Mouse (Mus musculus): ENCODE results near the gene Gm17387. TPM values are rescaled to one million over a fixed set of nuclear protein-coding genes. Genes with fewer than 3 reads are reported as not detected.
A peak's percentile ranks its signal among the peaks of the same experiment; 100 is the strongest.

Gm17387 gene
- polyA plus RNA-seq, 1 experiment from 2014 or later: not detected

DNA sequence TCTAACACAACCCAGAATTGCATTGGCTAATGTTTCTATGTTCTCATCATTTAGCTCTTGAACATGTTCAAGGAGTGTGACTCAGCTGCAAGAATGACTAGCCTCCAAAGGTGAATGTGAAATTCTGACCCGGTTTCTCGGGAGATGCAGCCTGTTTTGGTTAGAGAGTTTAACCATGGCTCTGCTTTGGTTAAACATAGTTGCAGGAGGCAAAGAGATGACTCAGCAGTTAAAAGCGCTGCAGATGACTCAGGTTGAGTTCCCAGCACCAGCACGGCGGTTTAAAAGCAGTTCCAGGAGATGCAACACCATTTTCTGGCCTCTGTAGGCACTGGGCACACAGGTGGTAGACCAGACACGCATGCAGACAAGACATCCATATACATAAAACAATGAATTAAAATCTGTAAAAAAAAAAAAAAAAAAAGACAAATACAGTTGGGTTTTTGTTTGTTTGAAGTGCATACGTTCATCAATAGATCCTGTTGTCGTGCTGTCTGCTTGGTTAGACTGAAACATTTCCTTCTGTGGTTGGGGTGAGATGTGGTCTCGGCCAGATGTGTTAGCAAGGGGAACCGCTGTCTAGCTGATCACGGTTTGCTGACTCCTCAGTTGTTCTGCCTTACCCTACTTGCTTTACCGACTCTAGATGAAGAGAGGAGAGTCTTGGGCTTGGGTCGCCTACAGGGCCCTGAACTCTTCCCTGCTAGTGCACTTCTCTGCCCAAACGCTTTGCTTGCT, 29.8 kb downstream of the Gm17387 start:
- Histone ChIP-seq H3K27ac (no peak overlapping the region), H3K4me3 (no peak overlapping the region), H3K4me1 (replicated peaks) (peaks cover 35% of the 10 kb centered on the region), H3K36me3 (peaks cover 37% of the 10 kb centered on the region), H3K27me3 (ENCODE audit: insufficient read depth, poor library complexity, severe bottlenecking) (peaks cover 8% of the 10 kb centered on the region; the same call in 1 of the 2 replicates), H3K9me3 (no peaks in the 10 kb centered on the region)
- 91% methylated on average over 14 of the region's 14 CpGs for WGBS
- no peak for DNase-seq (ENCODE audit: low spot score)

DNA sequence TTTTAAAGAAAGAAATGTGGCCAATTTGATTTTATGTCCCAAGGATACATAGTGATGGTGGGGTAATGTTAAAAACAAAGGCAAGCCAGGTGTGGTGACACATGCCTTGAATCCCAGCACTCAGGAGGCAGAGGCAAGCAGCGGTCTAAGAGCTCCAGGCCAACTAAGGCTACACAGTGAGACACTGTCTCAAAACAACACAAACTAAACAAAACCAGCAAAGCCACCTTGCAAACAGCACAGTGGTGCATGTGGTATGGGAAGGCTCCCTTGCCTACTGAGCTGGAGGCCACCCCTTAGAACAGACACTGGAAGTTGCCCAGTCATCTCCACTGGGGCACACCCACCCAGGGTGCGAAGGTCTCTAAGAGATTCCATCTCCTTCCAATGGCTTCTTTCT, 31.0 kb downstream of the Gm17387 start:
- WGBS: 76% methylated on average over 2 of the region's 2 CpGs
- H3K27ac ChIP-seq: peak overlapping the region; percentile 98

DNA sequence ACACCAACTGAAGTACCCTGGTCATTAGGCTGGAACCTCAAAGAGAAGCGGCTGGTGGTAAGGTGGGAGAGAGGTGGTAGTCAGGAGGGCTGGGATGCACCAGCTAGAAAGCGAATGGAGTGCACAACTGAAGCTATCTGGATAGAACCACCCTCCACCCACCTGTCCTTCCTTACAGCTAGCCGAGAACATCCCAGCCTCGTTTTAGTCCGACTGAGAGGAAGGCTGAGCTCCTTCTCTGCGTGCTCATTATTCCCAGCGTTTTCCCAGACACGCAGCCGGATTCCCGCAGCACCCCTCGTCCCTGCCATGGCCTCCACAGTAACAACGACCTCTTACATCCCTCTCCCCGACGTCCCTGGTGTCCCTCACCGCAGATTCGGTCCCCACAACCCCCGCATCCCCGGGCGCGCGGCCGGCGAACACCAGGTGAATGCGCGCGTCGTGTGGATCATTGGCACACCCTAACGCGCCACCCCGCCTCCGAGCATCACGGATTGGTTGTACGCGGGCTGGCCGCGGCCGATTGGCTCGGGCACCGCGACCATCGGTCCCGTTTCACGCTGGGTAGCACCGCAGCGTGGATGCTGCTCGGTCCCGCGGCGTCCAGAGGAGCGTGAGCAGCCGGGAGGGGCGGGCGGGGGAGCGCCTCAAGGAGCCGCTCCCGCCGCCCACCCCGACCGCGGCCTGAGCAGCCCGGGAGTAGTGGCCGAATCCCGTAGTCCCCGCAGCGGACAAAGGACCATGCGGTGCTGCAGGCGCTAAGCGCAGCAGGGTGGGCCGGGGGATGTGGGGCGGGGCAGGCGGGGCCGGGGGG, 31.7 kb downstream of the Gm17387 start, which contains the start of gene B4galnt4:
Gene B4galnt4 (plus strand): TSS at position 679 of the 817 bp plus-strand sequence.
- DNase-seq (ENCODE audit: low spot score): peak; percentile 89
- peaks cover 8% of the 10 kb centered on the region; the same call in 1 of the 2 replicates for H3K27me3 ChIP-seq (ENCODE audit: insufficient read depth, poor library complexity, severe bottlenecking)
- under 1% methylated on average over 72 of the region's 72 CpGs for WGBS
- H3K4me3 ChIP-seq: peak within 1 kb of the TSS; percentile 84
- H3K36me3 ChIP-seq: peaks cover 55% of the 10 kb centered on the region
- H3K4me1 ChIP-seq (replicated peaks): peaks cover 35% of the 10 kb centered on the region
- no peaks in the 10 kb centered on the region for H3K9me3 ChIP-seq
- H3K27ac ChIP-seq: peak within 1 kb of the TSS; percentile 98

More for the DNA sequence above, 31.0 kb downstream of the Gm17387 start:
- no peaks in the 10 kb centered on the region for H3K9me3 ChIP-seq
- H3K4me1 ChIP-seq (replicated peaks): peaks cover 35% of the 10 kb centered on the region
- peak overlapping the region; percentile 84 for H3K4me3 ChIP-seq
- DNase-seq (ENCODE audit: low spot score): no peak
- peaks cover 48% of the 10 kb centered on the region for H3K36me3 ChIP-seq
- peaks cover 8% of the 10 kb centered on the region; the same call in 1 of the 2 replicates for H3K27me3 ChIP-seq (ENCODE audit: insufficient read depth, poor library complexity, severe bottlenecking)

DNA sequence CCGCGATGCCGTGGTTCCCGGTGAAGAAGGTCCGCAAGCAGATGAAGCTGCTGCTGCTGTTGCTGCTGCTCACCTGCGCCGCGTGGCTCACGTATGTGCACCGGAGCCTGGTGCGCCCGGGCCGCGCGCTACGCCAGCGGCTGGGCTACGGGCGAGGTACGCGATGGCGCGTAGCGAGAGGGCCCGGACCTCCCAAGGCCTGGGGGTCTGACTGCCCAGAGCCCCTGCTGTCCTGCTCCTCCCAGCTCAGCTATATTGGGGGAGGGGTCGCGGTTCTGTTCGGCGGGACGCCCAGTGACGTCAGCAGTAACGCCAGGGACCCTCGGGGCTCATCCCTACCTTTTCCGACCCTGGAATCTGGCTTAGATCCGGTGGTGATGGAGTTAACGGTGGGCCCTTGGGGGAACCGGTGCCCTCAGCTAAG, 32.4 kb downstream of the Gm17387 start:
- Histone ChIP-seq H3K9me3 (no peaks in the 10 kb centered on the region), H3K27ac (peak overlapping the region; percentile 98), H3K4me1 (replicated peaks) (peaks cover 35% of the 10 kb centered on the region), H3K4me3 (peak overlapping the region; percentile 84), H3K27me3 (ENCODE audit: insufficient read depth, poor library complexity, severe bottlenecking) (peaks cover 8% of the 10 kb centered on the region; the same call in 1 of the 2 replicates), H3K36me3 (peaks cover 55% of the 10 kb centered on the region)
- peak; percentile 59 for DNase-seq (ENCODE audit: low spot score)
- under 1% methylated on average over 37 of the region's 37 CpGs for WGBS

DNA sequence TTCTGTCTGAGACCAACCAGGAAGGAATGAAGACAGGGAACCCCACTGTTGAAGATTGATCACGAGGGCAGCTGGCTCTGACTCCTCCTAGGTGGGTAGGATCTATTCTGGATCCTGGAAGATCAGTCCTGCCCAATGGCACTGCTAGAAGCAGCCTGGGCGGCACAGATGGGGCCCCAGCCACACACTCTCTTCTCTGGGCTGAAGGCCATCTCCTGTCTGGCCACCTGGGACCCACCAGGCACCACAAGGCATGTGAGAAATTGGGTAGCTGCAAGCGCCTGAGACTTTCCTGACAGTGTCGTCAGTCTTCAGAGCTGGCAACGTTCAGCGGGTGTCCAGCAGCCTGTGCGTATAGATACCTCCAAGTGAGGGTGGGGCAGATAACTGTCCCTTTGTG, 33.6 kb downstream of the Gm17387 start:
- Histone ChIP-seq H3K4me1 (replicated peaks) (peaks cover 35% of the 10 kb centered on the region), H3K9me3 (no peaks in the 10 kb centered on the region), H3K27ac (peak overlapping the region; percentile 35; the same call in 1 of the 2 replicates), H3K36me3 (peaks cover 59% of the 10 kb centered on the region), H3K4me3 (peak overlapping the region; percentile 84; the same call in 1 of the 2 replicates), H3K27me3 (ENCODE audit: insufficient read depth, poor library complexity, severe bottlenecking) (peaks cover 8% of the 10 kb centered on the region; the same call in 1 of the 2 replicates)
- DNase-seq (ENCODE audit: low spot score): no peak
- WGBS: 87% methylated on average over 7 of the region's 7 CpGs

DNA sequence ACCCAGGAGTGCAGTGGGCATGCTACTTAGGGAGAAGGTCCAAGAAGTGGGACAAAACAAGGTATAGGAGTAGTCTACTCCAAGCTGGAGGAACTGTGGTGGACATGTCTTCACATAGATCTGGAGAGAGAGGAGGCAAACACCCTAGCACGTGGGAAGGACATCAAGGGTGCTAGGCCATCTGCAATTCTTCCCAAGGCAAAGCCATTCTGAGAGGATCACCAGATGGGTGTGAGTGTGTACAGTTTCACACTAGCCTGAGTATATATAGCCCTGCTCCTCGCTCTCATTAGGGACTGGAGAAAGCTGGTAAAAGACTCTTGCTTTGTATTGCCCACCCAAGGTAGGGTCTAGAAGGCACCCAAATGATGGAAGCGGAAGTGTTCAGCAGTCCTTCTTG, 34.4 kb downstream of the Gm17387 start:
- Histone ChIP-seq H3K27ac (no peak overlapping the region), H3K4me3 (no peak overlapping the region), H3K27me3 (ENCODE audit: insufficient read depth, poor library complexity, severe bottlenecking) (peaks cover 15% of the 10 kb centered on the region), H3K4me1 (replicated peaks) (peaks cover 40% of the 10 kb centered on the region), H3K9me3 (no peaks in the 10 kb centered on the region), H3K36me3 (peaks cover 63% of the 10 kb centered on the region)
- 93% methylated on average over 3 of the region's 3 CpGs for WGBS
- DNase-seq (ENCODE audit: low spot score): no peak

DNA sequence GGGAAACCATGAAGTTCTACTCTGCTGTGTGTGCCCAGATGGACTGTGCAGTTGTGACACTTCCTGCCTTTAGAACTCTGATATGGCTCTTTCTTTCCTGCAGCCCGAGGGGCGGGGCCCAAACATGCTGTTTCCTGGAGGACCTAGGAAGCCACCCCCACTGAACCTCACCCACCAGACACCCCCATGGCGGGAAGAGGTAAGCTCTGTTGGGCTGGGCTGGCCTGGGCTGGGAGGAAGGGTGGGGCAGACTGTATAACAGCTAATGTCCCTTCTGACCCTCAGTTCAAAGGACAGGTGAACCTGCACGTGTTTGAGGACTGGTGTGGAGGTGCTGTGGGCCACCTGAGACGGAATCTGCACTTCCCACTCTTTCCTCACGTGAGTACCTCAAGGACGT, 35.2 kb downstream of the Gm17387 start:
- H3K27me3 ChIP-seq (ENCODE audit: insufficient read depth, poor library complexity, severe bottlenecking): peaks cover 21% of the 10 kb centered on the region
- H3K4me3 ChIP-seq: no peak overlapping the region
- H3K4me1 ChIP-seq (replicated peaks): peaks cover 41% of the 10 kb centered on the region
- peaks cover 65% of the 10 kb centered on the region for H3K36me3 ChIP-seq
- H3K27ac ChIP-seq: no peak overlapping the region
- no peaks in the 10 kb centered on the region for H3K9me3 ChIP-seq
- WGBS: 84% methylated on average over 7 of the region's 7 CpGs
- DNase-seq (ENCODE audit: low spot score): no peak

DNA sequence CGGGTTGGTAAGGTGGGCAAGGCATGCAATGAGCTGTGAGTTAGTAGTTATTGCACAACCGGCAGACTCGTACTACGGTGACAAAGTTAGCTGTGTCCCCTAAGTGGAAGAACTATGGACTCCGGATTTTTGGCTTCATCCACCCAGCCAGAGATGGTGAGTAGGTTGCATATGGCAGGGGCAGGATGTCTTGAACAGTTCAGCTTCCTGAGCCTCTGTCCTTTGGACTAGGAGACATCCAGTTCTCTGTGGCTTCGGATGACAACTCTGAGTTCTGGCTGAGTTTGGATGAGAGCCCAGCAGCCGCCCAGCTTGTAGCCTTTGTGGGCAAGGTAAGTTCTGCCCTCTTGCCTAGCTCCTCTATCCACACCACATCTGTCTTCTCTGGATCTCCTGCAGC, 35.6 kb downstream of the Gm17387 start:
- no peak for DNase-seq (ENCODE audit: low spot score)
- Histone ChIP-seq H3K9me3 (no peaks in the 10 kb centered on the region), H3K4me1 (replicated peaks) (peaks cover 40% of the 10 kb centered on the region), H3K4me3 (no peak overlapping the region), H3K36me3 (peaks cover 65% of the 10 kb centered on the region), H3K27ac (no peak overlapping the region), H3K27me3 (ENCODE audit: insufficient read depth, poor library complexity, severe bottlenecking) (peaks cover 23% of the 10 kb centered on the region)
- WGBS: 93% methylated on average over 7 of the region's 7 CpGs

DNA sequence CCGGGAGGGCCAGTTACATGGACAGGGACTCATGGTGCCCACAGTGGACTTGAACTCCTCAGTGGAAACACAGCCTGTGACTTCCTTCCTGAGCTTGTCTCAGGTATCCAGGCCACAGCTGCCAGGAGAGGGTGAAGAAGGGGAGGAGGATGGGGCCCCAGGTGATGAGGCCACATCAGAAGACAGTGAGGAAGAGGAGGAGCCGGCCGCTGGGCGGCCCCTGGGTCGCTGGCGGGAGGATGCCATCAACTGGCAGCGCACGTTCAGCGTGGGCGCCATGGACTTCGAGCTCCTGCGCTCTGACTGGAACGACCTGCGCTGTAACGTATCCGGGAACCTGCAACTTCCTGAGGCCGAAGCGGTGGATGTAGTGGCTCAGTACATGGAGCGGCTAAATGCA, 39.4 kb downstream of the Gm17387 start:
- Histone ChIP-seq H3K4me3 (no peak overlapping the region), H3K36me3 (peaks cover 55% of the 10 kb centered on the region), H3K27me3 (ENCODE audit: insufficient read depth, poor library complexity, severe bottlenecking) (peaks cover 44% of the 10 kb centered on the region), H3K9me3 (no peaks in the 10 kb centered on the region), H3K4me1 (replicated peaks) (peaks cover 27% of the 10 kb centered on the region), H3K27ac (no peak overlapping the region)
- DNase-seq (ENCODE audit: low spot score): no peak
- 75% methylated on average over 19 of the region's 19 CpGs for WGBS

DNA sequence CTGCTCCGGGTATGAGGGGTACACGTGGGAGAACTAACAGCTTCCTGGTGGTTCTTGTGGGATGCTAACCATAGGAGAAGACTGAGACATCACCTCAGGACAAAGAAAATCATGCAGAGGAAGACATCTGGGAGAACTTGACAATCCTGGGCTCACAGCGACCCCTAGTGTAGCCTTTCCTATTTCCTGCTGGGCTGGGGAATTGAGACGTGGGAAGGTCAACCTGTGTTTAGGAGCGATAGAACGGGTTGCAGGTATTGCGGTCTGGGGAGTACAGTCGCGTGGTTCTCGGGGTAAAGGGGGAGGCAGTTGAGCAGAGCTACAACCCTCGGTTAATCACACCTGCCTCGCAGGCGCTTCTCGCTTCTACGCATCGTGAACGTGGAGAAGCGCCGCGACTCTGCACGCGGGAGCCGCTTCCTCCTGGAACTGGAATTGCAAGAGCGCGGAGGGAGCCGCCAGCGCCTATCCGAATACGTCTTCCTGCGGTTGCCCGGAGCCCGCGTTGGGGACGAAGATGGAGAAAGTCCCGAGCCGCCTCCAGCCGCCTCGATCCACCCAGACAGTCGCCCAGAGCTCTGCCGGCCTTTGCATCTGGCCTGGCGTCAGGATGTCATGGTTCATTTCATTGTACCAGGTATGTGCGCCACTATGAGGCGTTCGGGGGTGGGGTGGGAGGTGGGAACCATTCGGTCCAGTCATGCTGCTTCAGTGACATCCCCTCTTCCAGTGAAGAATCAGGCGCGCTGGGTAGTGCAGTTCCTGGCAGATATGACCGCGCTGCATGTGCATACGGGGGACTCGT, 41.3 kb downstream of the Gm17387 start:
- peaks cover 36% of the 10 kb centered on the region for H3K36me3 ChIP-seq
- peak overlapping the region; percentile 51 for H3K4me3 ChIP-seq
- peaks cover 44% of the 10 kb centered on the region for H3K27me3 ChIP-seq (ENCODE audit: insufficient read depth, poor library complexity, severe bottlenecking)
- no peaks in the 10 kb centered on the region for H3K9me3 ChIP-seq
- DNase-seq (ENCODE audit: low spot score): peak; percentile 83
- peaks cover 27% of the 10 kb centered on the region for H3K4me1 ChIP-seq (replicated peaks)
- H3K27ac ChIP-seq: peak overlapping the region; percentile 78
- WGBS: 2% methylated on average over 51 of the region's 51 CpGs

DNA sequence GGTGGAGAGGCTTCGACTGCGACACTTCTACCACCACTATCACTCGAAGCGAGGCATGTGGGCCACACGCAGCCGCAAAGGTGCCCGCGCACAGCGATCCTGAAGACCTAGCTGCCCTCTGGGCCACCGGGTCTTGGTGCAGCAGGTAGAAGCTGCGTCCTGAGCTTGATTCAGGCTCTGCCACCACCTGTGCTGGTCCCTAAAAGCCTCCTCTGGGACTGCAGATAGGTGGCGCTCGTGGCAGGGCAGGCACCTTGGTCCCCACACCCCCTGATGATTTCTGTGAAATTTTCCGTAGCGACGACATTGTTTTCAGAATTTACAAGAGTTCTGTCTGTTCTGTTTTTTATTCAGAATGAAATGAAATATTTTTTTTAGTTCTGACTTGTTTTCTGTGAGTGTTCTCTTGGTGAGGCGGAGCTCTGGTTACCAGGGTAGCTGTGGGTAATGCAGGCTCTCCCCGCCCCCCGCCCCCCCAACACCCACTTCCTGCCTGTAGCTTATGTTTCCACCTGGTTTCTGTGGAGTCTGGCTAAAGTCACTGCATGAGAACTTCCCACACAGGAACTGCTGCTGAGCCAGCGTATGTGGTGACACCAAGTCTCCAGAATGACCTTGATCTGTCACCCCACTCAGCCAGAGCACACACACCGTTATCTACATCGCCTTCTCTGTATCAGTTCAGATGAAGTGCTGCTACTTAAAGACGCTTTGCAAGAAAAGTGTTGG, 43.2 kb downstream of the Gm17387 start:
- H3K9me3 ChIP-seq: no peaks in the 10 kb centered on the region
- DNase-seq (ENCODE audit: low spot score): no peak
- peaks cover 17% of the 10 kb centered on the region for H3K36me3 ChIP-seq
- no peak overlapping the region for H3K27ac ChIP-seq
- WGBS: 35% methylated on average over 23 of the region's 23 CpGs
- H3K4me3 ChIP-seq: no peak overlapping the region
- H3K27me3 ChIP-seq (ENCODE audit: insufficient read depth, poor library complexity, severe bottlenecking): peaks cover 47% of the 10 kb centered on the region
- H3K4me1 ChIP-seq (replicated peaks): peaks cover 27% of the 10 kb centered on the region

DNA sequence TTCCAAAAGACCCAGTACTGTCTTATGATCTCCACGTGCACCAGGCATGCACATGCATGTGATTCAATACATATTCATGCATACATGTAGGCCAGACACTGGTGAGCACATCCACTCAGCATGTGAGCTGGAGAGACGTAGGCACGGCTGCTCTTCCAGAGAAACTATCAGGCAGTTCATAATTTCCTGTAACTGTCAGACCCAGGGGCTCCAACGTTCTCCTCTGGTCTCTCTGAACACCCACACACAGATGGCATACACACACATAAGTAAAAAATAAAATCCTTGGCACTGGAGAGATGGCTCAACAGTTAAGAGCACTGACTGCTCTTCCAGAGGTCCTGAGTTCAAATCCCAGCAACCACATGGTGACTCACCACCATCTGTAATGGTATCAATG, 44.9 kb downstream of the Gm17387 start:
- no peaks in the 10 kb centered on the region for H3K9me3 ChIP-seq
- no peak overlapping the region for H3K4me3 ChIP-seq
- 91% methylated on average over 4 of the region's 4 CpGs for WGBS
- no peak for DNase-seq (ENCODE audit: low spot score)
- peaks cover 28% of the 10 kb centered on the region for H3K4me1 ChIP-seq (replicated peaks)
- H3K36me3 ChIP-seq: peaks cover under 1% of the 10 kb centered on the region
- peaks cover 38% of the 10 kb centered on the region for H3K27me3 ChIP-seq (ENCODE audit: insufficient read depth, poor library complexity, severe bottlenecking)
- no peak overlapping the region for H3K27ac ChIP-seq
